Mouse (Mus musculus) ES-E14 (cell line): ENCODE results near the gene Cbx4. TPM values are rescaled to one million over a fixed set of nuclear protein-coding genes. Genes with fewer than 3 reads are reported as not detected.

Experiments used
- DNase-seq: peaks from one replicate; pipeline ENCODE4 v3.0.0-alpha.2; 2013; ENCODE audit warnings: low read depth, low spot score
- H3K27ac ChIP-seq: 2 replicates; pipeline ENCODE4 v1.5.1; 2012; ENCODE audit warnings: low read depth, mild to moderate bottlenecking, low read length, moderate library complexity, mixed read lengths; ENCODE audit not compliant: poor library complexity, insufficient read depth, severe bottlenecking
- H3K36me3 ChIP-seq: 2 replicates; pipeline ENCODE4 v1.6.1; 2012; ENCODE audit warnings: mild to moderate bottlenecking, low read length, moderate library complexity, mixed read lengths; ENCODE audit not compliant: control insufficient read depth, poor library complexity, insufficient read depth, severe bottlenecking
- H3K4me1 ChIP-seq, 2 experiments: fragments of 150-350 bp in 1 of 2; sonication (generic) in 1 of 2; 2 replicates each; pipeline ENCODE4 v1.6.1; 2012; ENCODE audit warnings: low read length in 2 of 2, mild to moderate bottlenecking in 1 of 2, mixed read lengths in 1 of 2; ENCODE audit not compliant: control insufficient read depth in 2 of 2, insufficient read depth in 2 of 2, poor library complexity in 1 of 2
- H3K4me3 ChIP-seq, 2 experiments: fragments of 150-350 bp in 1 of 2; sonication (generic) in 1 of 2; 2 replicates each; pipeline ENCODE4 v1.5.1; 2012; ENCODE audit warnings: low read length in 2 of 2, low read depth in 1 of 2, mild to moderate bottlenecking in 1 of 2, mixed read lengths in 1 of 2; ENCODE audit not compliant: insufficient read depth in 1 of 2, poor library complexity in 1 of 2, severe bottlenecking in 1 of 2
- H3K9ac ChIP-seq: 2 replicates; pipeline ENCODE4 v1.6.1; 2012; ENCODE audit warnings: low read depth, mild to moderate bottlenecking, low read length, mixed read lengths; ENCODE audit not compliant: poor library complexity, insufficient read depth, severe bottlenecking
- H3K9me3 ChIP-seq: fragments of 150-350 bp; sonication (generic); 2 replicates; pipeline ENCODE4 v1.6.1; 2012; ENCODE audit warnings: low read depth, mild to moderate bottlenecking, low read length; ENCODE audit not compliant: control insufficient read depth, insufficient read depth
- CHD2 ChIP-seq: IDR thresholded peaks from 2 replicates; pipeline ENCODE4 v1.6.1; 2014; ENCODE audit warnings: mild to moderate bottlenecking, low read depth, low read length, inconsistent platforms
- HCFC1 ChIP-seq: IDR thresholded peaks from 2 replicates; pipeline ENCODE4 v1.6.1; 2012; ENCODE audit warnings: low read length, inconsistent platforms, borderline replicate concordance; ENCODE audit not compliant: insufficient read depth
- MAFK ChIP-seq: IDR thresholded peaks from 2 replicates; pipeline ENCODE4 v1.6.1; 2014; ENCODE audit warnings: mild to moderate bottlenecking, low read depth, low read length, inconsistent platforms; ENCODE audit not compliant: insufficient read depth
- ZC3H11A ChIP-seq: IDR thresholded peaks from 2 replicates; pipeline ENCODE4 v1.6.1; 2012; ENCODE audit warnings: low read depth, mild to moderate bottlenecking, inconsistent platforms, low read length, borderline replicate concordance
- ZNF384 ChIP-seq: IDR thresholded peaks from 2 replicates; pipeline ENCODE4 v1.6.1; 2012; ENCODE audit warnings: low read depth, low read length, inconsistent platforms
- in situ Hi-C, 2 experiments: fragments of 600-800 bp; cut with MboI; formaldehyde crosslinking; loops; one replicate each; pipeline ENCODE4 v1.15.1; 2025; ENCODE audit warnings: low sequenced_read_pairs in 2 of 2, inconsistent platforms in 1 of 2; ENCODE audit not compliant: unreplicated experiment in 2 of 2
- total RNA-seq: library from RNA; depleted of rRNA; stranded (reverse); fragments of 300-350 nt; gene quantifications from 2 replicates; pipeline ENCODE4 v1.2.3, GENCODE M21; 2012

Gene Cbx4
- total RNA-seq, 1 experiment, result 1.8 TPM

- Histone ChIP-seq H3K27ac (no peak overlapping the region), H3K4me1 (peaks cover 0 to 24% of the 10 kb centered on the region in 2 experiments; a peak in 2 of 4 replicates), H3K9ac (no peak overlapping the region), H3K36me3 (no peaks in the 10 kb centered on the region), H3K4me3 (peak overlapping the region in 1 of 2 experiments; percentile 7; a peak in 3 of 4 replicates), H3K9me3 (no peaks in the 10 kb centered on the region)
- TF ChIP-seq HCFC1 (no peak), ZNF384 (no peak), CHD2 (no peak), MAFK (no peak), ZC3H11A (no peak)
- in situ Hi-C loops, result loop anchor here in 1 of 2 experiments (5.0 to 10.0 kb wide), 2 partner anchors 34 to 497 kb away; partner anchors contain the start of gene Nptx1
- no peak for DNase-seq
These were observed 37.9 kb downstream of the Cbx4 start for GRCm38 (mm10) chr11:119048133-119048510.

GRCm38 (mm10) chr11:119047261-119048132 is 38.5 kb downstream of the Cbx4 start:
- H3K36me3 ChIP-seq, result no peaks in the 10 kb centered on the region
- H3K9ac ChIP-seq, result no peak overlapping the region
- in situ Hi-C loops, result loop anchor here in 1 of 2 experiments (5.0 to 10.0 kb wide), 2 partner anchors 35 to 497 kb away; partner anchors contain the start of gene Nptx1
- peaks cover 0 to 20% of the 10 kb centered on the region in 2 experiments; a peak in 2 of 4 replicates for H3K4me1 ChIP-seq
- no peak for DNase-seq
- no peak for TF ChIP-seq MAFK
- no peak for TF ChIP-seq ZC3H11A
- TF ChIP-seq ZNF384, result no peak
- no peak for TF ChIP-seq CHD2
- TF ChIP-seq HCFC1, result no peak
- H3K9me3 ChIP-seq, result no peaks in the 10 kb centered on the region
- peak overlapping the region in 1 of 2 experiments; percentile 7; a peak in 2 of 4 replicates for H3K4me3 ChIP-seq
- no peak overlapping the region for H3K27ac ChIP-seq

- Histone ChIP-seq H3K36me3 (no peaks in the 10 kb centered on the region), H3K4me1 (peaks cover 0 to 17% of the 10 kb centered on the region in 2 experiments; a peak in 2 of 4 replicates), H3K27ac (no peak overlapping the region), H3K9ac (no peak overlapping the region), H3K9me3 (no peaks in the 10 kb centered on the region), H3K4me3 (peak overlapping the region in 1 of 2 experiments; percentile 8; a peak in 1 of 4 replicates)
- in situ Hi-C loops, result loop anchor here in 1 of 2 experiments (5.0 to 10.0 kb wide), 2 partner anchors 36 to 498 kb away; partner anchors contain the start of gene Nptx1
- DNase-seq, result no peak
- TF ChIP-seq CHD2 (no peak), MAFK (no peak), ZNF384 (no peak), HCFC1 (no peak), ZC3H11A (no peak)
These were observed 39.3 kb downstream of the Cbx4 start for GRCm38 (mm10) chr11:119046601-119047245.

GRCm38 (mm10) chr11:119044551-119045337 is 41.3 kb downstream of the Cbx4 start:
- Histone ChIP-seq H3K9me3 (no peaks in the 10 kb centered on the region), H3K9ac (no peak overlapping the region), H3K4me3 (no peak overlapping the region), H3K4me1 (peaks cover 0 to 19% of the 10 kb centered on the region in 2 experiments; a peak in 2 of 4 replicates), H3K27ac (no peak overlapping the region), H3K36me3 (no peaks in the 10 kb centered on the region)
- in situ Hi-C loops, result loop anchor here in 1 of 2 experiments (5.0 to 10.0 kb wide), 2 partner anchors 38 to 500 kb away; partner anchors contain the start of gene Nptx1
- no peak for TF ChIP-seq ZC3H11A
- TF ChIP-seq MAFK, result no peak
- no peak for DNase-seq
